20 mouse cellular contexts compared by ENCODE assay signal in the genomic region with DNA sequence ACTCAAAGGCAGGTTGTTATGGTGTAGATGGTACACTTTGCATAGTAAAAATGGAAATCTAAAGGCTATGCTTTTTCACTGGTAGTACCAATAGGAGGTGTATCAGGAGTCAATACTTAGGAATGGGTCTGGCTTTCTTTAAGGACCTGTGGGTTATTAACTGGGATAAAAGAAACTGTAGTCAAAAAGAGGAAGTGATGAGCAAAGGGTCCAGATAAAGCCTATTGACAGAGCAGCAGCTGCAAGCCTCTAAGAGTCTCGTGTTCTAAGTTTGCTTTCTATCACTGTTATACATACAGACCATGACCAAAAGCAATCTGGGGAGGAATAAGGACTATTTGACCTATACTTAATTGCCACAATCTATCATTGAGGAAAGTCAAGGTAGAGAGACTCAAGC.
"Had no signal": no experiment of that assay in that cellular context is flagged by ENCODE, and none has a peak within 500 bp of the region (broad histone marks: within the 10 kb centered on the region; RNA-seq: fewer than 3 reads in every experiment).

No protein-coding gene starts in this region.

- H3K9ac ChIP-seq: limb, embryonic 12.5 days; limb, embryonic 15.5 days; liver, embryonic 14.5 days; lung, embryonic 15.5 days; midbrain, embryonic 12.5 days; midbrain, embryonic 15.5 days; neural tube, embryonic 12.5 days; neural tube, embryonic 15.5 days; stomach, embryonic 15.5 days had no signal

- ATAC-seq: midbrain, embryonic 15.5 days had no signal

- H3K4me1 ChIP-seq: limb, embryonic 12.5 days; limb, embryonic 15.5 days had no signal

- H3K27me3 ChIP-seq: limb, embryonic 12.5 days; limb, embryonic 15.5 days; lung, embryonic 15.5 days; midbrain, embryonic 12.5 days; midbrain, embryonic 15.5 days; neural tube, embryonic 12.5 days; neural tube, embryonic 15.5 days; stomach, embryonic 15.5 days had no signal

- H3K9me3 ChIP-seq: limb, embryonic 12.5 days; limb, embryonic 15.5 days; lung, embryonic 15.5 days; midbrain, embryonic 12.5 days; midbrain, embryonic 15.5 days; neural tube, embryonic 12.5 days; neural tube, embryonic 15.5 days; stomach, embryonic 15.5 days had no signal

- DNase-seq: kidney, adult 9 months; kidney, postnatal 14 days; kidney, postnatal 4 days; left cerebral cortex, postnatal 4 days; lung, adult 18-20 months; lung, postnatal 10 days; lung, postnatal 36 days; right cerebral cortex, adult 18-20 months; right cerebral cortex, postnatal 14 days; spleen, adult 18-20 months; thymus, postnatal 25 days had no signal

- H3K36me3 ChIP-seq: limb, embryonic 12.5 days; limb, embryonic 15.5 days; lung, embryonic 15.5 days; midbrain, embryonic 12.5 days; midbrain, embryonic 15.5 days; neural tube, embryonic 12.5 days; neural tube, embryonic 15.5 days; stomach, embryonic 15.5 days had no signal

- H3K27ac ChIP-seq: limb, embryonic 12.5 days; limb, embryonic 15.5 days; liver, embryonic 14.5 days; lung, embryonic 15.5 days; midbrain, embryonic 12.5 days; midbrain, embryonic 15.5 days; neural tube, embryonic 12.5 days; neural tube, embryonic 15.5 days; stomach, embryonic 15.5 days had no signal

- H3K4me3 ChIP-seq: limb, embryonic 12.5 days; limb, embryonic 15.5 days; lung, embryonic 15.5 days; midbrain, embryonic 12.5 days; midbrain, embryonic 15.5 days; neural tube, embryonic 12.5 days; neural tube, embryonic 15.5 days; stomach, embryonic 15.5 days had no signal
